Mouse (Mus musculus) G1E-ER4 (cell line): ENCODE measurements around the gene Uspl1. TPM values are rescaled to one million over a fixed set of nuclear protein-coding genes. Genes with fewer than 3 reads are reported as not detected.

Source experiments
- GATA1 ChIP-seq: IDR thresholded peaks from one replicate; pipeline ENCODE4 v1.8.0; 2012; ENCODE audit warnings: low read length, inconsistent platforms
- polyA plus RNA-seq: library from polyadenylated mRNA; stranded (reverse); fragments of >175 nt; gene quantifications from 2 replicates; pipeline ENCODE4 v1.2.3, GENCODE M21; 2012

Gene Uspl1
- polyA plus RNA-seq, 1 experiment: 4.3 TPM

- no peak for TF ChIP-seq GATA1
Measured at GRCm38 (mm10) chr5:149160469-149160868, 23.7 kb upstream of the Uspl1 start.

- TF ChIP-seq GATA1: no peak
Measured at GRCm38 (mm10) chr5:149162890-149163289, 21.3 kb upstream of the Uspl1 start.

GRCm38 (mm10) chr5:149164881-149165280 lies 19.3 kb upstream of the Uspl1 start:
- no peak for TF ChIP-seq GATA1

- no peak for TF ChIP-seq GATA1
Measured at GRCm38 (mm10) chr5:149166011-149166410, 18.1 kb upstream of the Uspl1 start.

- TF ChIP-seq GATA1: no peak
Measured at GRCm38 (mm10) chr5:149168051-149168450, 16.1 kb upstream of the Uspl1 start.

- TF ChIP-seq GATA1: no peak
Measured at GRCm38 (mm10) chr5:149168816-149169215, 15.3 kb upstream of the Uspl1 start.

GRCm38 (mm10) chr5:149170841-149171588 lies 13.1 kb upstream of the Uspl1 start:
- no peak for TF ChIP-seq GATA1

GRCm38 (mm10) chr5:149172246-149172645 lies 11.9 kb upstream of the Uspl1 start:
- TF ChIP-seq GATA1: no peak

- TF ChIP-seq GATA1: no peak
Measured at GRCm38 (mm10) chr5:149174527-149174926, 9.6 kb upstream of the Uspl1 start.

GRCm38 (mm10) chr5:149175736-149176135 lies 8.4 kb upstream of the Uspl1 start:
- TF ChIP-seq GATA1: no peak

- no peak for TF ChIP-seq GATA1
Measured at GRCm38 (mm10) chr5:149178095-149178494, 6.1 kb upstream of the Uspl1 start.

- TF ChIP-seq GATA1: no peak
Measured at GRCm38 (mm10) chr5:149179826-149180225, 4.3 kb upstream of the Uspl1 start.

GRCm38 (mm10) chr5:149182186-149182870 lies 1.8 kb upstream of the Uspl1 start:
- TF ChIP-seq GATA1: no peak

- TF ChIP-seq GATA1: no peak
Measured at GRCm38 (mm10) chr5:149183122-149183521, 1.0 kb upstream of the Uspl1 start.

- TF ChIP-seq GATA1: no peak
Measured at GRCm38 (mm10) chr5:149183721-149184103, 438 bp upstream of the Uspl1 start.

- TF ChIP-seq GATA1: no peak
Measured at GRCm38 (mm10) chr5:149184844-149185186, 665 bp downstream of the Uspl1 start.

GRCm38 (mm10) chr5:149185806-149186205 lies 1.7 kb downstream of the Uspl1 start:
- no peak for TF ChIP-seq GATA1
